Mouse (Mus musculus): ENCODE measurements around the gene Grb10. TPM values are rescaled to one million over a fixed set of nuclear protein-coding genes. Genes with fewer than 3 reads are reported as not detected.

Gene Grb10
- polyA plus RNA-seq, 1 experiment from 2014 or later = 52.8 TPM

GRCm38 (mm10) chr11:11939611-11940010 is 98.9 kb downstream of the Grb10 start:
- ChIA-PET POLR2A (no interaction called here), CTCF (interaction anchor here (0.6 to 1.2 kb wide), 2 partner anchors 33 to 100 kb away, joined by 3 to 4 read pairs; no protein-coding TSS in a partner anchor)
- in situ Hi-C loops (cut with MboI; ENCODE audit: low pct_unique_long_range_greater_than_20kb) = no loop called here
- no peaks in the 10 kb centered on the region for H3K27me3 ChIP-seq
- no peak for TF ChIP-seq CTCF (IDR thresholded peaks at IDR 0.05)
- ATAC-seq (peak; percentile 99), DNase-seq (ENCODE audit: low read depth, low spot score) (peak; percentile 73)

GRCm38 (mm10) chr11:11938591-11938990 is 99.9 kb downstream of the Grb10 start:
- TF ChIP-seq CTCF (IDR thresholded peaks at IDR 0.05) = no peak
- in situ Hi-C loops (cut with MboI; ENCODE audit: low pct_unique_long_range_greater_than_20kb) = no loop called here
- no peaks in the 10 kb centered on the region for H3K27me3 ChIP-seq
- ATAC-seq (no peak), DNase-seq (ENCODE audit: low read depth, low spot score) (no peak)
- ChIA-PET POLR2A (no interaction called here), CTCF (interaction anchor here (1.2 kb wide), 1 partner anchor 32 kb away, joined by 4 read pairs; no protein-coding TSS in a partner anchor)

- ChIA-PET POLR2A (no interaction called here), CTCF (interaction anchor here (1.2 to 1.7 kb wide), 2 partner anchors 14 to 19 kb away, joined by 3 to 6 read pairs; no protein-coding TSS in a partner anchor)
- no peak for TF ChIP-seq CTCF (IDR thresholded peaks at IDR 0.05)
- DNase-seq (ENCODE audit: low read depth, low spot score) (no peak), ATAC-seq (no peak)
- in situ Hi-C loops (cut with MboI; ENCODE audit: low pct_unique_long_range_greater_than_20kb) = no loop called here
- H3K27me3 ChIP-seq = no peaks in the 10 kb centered on the region
These were observed 101.0 kb downstream of the Grb10 start for GRCm38 (mm10) chr11:11937340-11938030.

DNA sequence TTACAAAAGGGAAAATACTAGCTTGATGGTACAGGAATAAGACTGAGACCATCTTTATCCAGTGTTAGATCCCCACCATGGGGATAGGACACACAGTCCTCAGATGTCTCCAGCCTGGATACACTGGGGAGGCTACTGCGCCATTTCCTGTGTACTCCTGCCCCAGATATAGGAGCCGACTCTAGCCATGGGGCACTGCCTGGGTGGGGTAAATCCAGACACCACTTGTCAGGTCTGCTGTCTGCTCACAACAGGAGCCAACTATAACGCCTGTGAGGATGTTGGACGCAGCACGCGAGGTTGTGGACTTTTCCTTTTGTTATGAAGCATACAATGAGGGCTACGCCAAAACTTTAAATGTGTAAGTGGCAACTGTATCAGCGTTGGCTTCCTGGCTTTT is 103.7 kb downstream of the Grb10 start:
- DNase-seq (ENCODE audit: low read depth, low spot score) (no peak), ATAC-seq (no peak)
- H3K27me3 ChIP-seq = no peaks in the 10 kb centered on the region
- no peak for TF ChIP-seq CTCF (IDR thresholded peaks at IDR 0.05)
- in situ Hi-C loops (cut with MboI; ENCODE audit: low pct_unique_long_range_greater_than_20kb) = no loop called here
- ChIA-PET CTCF (no interaction called here), POLR2A (no interaction called here)

DNA sequence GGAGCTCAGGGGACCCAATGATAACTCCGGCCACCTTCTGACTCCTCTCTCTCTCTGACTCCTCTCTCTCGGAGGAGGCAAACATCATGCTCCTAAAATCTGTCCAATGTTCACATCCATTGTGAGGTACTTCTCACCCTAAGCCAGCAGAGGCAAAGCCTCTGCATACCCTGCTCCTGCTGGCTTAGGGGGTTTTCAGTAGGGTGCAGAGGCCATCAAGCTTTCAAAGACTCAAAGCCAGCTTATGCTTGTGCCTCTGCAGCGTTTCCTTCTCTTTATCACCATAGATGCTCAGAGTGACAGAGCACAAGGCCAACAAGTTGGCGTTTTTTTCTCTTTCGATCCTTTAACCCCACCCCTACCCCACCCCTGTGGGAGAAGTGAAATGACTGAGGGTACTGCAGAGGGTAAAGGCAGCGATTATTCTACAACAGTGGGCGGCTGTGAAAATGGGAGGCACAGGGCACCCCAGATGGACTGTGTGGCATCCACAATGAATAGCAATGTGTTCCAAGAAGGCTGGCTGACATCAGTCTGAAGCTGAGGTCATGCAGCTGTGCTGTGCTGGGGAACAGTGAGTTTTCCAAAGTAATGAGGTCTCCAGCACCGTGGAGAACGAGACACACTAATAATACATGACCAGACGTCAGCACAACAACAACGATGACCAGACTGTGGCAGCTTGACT is 106.2 kb downstream of the Grb10 start:
- DNase-seq (ENCODE audit: low read depth, low spot score) = no peak
- TF ChIP-seq CTCF (IDR thresholded peaks at IDR 0.05) = no peak
- H3K27me3 ChIP-seq = no peaks in the 10 kb centered on the region
- CTCF ChIA-PET = no interaction called here
- no peak for ATAC-seq
- POLR2A ChIA-PET = no interaction called here
- in situ Hi-C loops (cut with MboI; ENCODE audit: low pct_unique_long_range_greater_than_20kb) = no loop called here

GRCm38 (mm10) chr11:11931688-11932087 is 106.8 kb downstream of the Grb10 start:
- no peaks in the 10 kb centered on the region for H3K27me3 ChIP-seq
- DNase-seq (ENCODE audit: low read depth, low spot score) (no peak), ATAC-seq (no peak)
- in situ Hi-C loops (cut with MboI; ENCODE audit: low pct_unique_long_range_greater_than_20kb) = no loop called here
- ChIA-PET POLR2A (no interaction called here), CTCF (no interaction called here)
- TF ChIP-seq CTCF (IDR thresholded peaks at IDR 0.05) = no peak

DNA sequence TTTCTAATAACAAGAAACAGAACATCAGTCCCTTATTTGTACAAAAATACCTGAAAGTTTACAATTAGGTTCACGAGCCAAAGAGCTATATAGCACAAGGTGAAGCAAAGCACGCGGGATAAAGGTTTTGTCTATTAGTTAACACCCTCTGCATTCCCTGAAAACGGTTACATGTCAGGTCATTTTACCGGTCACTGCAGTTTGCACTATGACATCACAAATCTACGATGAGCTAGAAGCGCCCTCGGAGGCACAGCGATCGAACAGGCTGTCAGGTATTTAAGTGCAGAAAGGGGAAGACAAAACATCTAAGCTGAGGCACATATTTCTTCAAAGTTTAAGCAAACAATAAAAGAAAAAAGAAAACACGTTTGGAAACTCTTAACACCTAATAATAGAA is 108.0 kb downstream of the Grb10 start:
- no peaks in the 10 kb centered on the region for H3K27me3 ChIP-seq
- no peak for TF ChIP-seq CTCF (IDR thresholded peaks at IDR 0.05)
- no peak for DNase-seq (ENCODE audit: low read depth, low spot score)
- ATAC-seq = no peak
- ChIA-PET CTCF (interaction anchor here (0.9 kb wide), 1 partner anchor 20 kb away, joined by 3 read pairs; no protein-coding TSS in a partner anchor), POLR2A (no interaction called here)
- in situ Hi-C loops (cut with MboI; ENCODE audit: low pct_unique_long_range_greater_than_20kb) = no loop called here

DNA sequence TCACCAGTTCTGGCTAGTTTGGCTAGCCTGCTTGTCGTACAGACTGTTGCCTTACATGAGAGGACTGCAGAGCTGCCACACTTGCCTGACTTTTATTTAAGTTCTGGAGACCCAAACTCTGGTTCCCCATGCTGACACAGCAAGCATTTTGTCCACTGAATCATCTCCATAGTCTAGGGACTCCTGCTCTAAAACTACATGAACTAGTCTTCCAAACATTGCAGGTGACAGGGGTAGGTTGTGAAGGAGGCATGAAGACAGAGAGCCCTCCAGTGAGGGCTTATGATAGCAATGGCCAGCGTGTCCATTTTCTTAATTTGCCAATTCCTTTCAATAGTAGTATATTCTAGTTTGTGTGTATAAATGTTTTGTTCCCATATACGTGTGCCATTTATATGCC is 109.4 kb downstream of the Grb10 start:
- DNase-seq (ENCODE audit: low read depth, low spot score) (no peak), ATAC-seq (no peak)
- ChIA-PET POLR2A (no interaction called here), CTCF (interaction anchor here (1.5 kb wide), 1 partner anchor 22 kb away, joined by 3 read pairs; no protein-coding TSS in a partner anchor)
- no peak for TF ChIP-seq CTCF (IDR thresholded peaks at IDR 0.05)
- no peaks in the 10 kb centered on the region for H3K27me3 ChIP-seq
- in situ Hi-C loops (cut with MboI; ENCODE audit: low pct_unique_long_range_greater_than_20kb) = no loop called here

DNA sequence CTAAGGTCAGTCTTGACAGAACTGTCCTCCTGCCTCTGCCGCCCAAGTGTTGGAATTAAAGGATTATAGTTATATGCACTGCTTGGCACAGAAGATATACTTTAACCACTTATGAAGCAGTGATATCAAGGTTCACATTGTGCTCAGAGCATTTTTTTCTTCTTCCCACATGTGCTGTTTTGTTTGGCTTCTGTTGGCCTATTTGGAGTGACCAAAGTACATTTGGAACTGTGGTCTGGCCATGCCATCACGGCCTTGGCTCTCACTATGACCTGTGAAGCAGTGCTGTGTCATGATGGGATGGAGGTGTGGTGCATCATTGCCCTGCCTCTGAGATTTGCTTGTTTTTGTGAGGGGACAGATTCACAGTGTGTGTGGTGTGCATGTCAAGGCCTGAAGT is 109.9 kb downstream of the Grb10 start:
- in situ Hi-C loops (cut with MboI; ENCODE audit: low pct_unique_long_range_greater_than_20kb) = no loop called here
- POLR2A ChIA-PET = no interaction called here
- TF ChIP-seq CTCF (IDR thresholded peaks at IDR 0.05) = no peak
- no peak for DNase-seq (ENCODE audit: low read depth, low spot score)
- ATAC-seq = no peak
- H3K27me3 ChIP-seq = no peaks in the 10 kb centered on the region
- CTCF ChIA-PET = interaction anchor here (1.5 kb wide), 1 partner anchor 22 kb away, joined by 3 read pairs; no protein-coding TSS in a partner anchor

- TF ChIP-seq CTCF (IDR thresholded peaks at IDR 0.05) = no peak
- ChIA-PET CTCF (interaction anchor here (1.6 kb wide), 1 partner anchor 10 kb away, joined by 3 read pairs; no protein-coding TSS in a partner anchor), POLR2A (no interaction called here)
- no peaks in the 10 kb centered on the region for H3K27me3 ChIP-seq
- in situ Hi-C loops (cut with MboI; ENCODE audit: low pct_unique_long_range_greater_than_20kb) = no loop called here
- DNase-seq (ENCODE audit: low read depth, low spot score) (no peak), ATAC-seq (no peak)
These were observed 114.6 kb downstream of the Grb10 start for GRCm38 (mm10) chr11:11923900-11924299.

- no peak for ATAC-seq
- in situ Hi-C loops (cut with MboI; ENCODE audit: low pct_unique_long_range_greater_than_20kb) = no loop called here
- TF ChIP-seq CTCF (IDR thresholded peaks at IDR 0.05) = no peak
- CTCF ChIA-PET = interaction anchor here (1.6 kb wide), 1 partner anchor 10 kb away, joined by 3 read pairs; no protein-coding TSS in a partner anchor
- no peak for DNase-seq (ENCODE audit: low read depth, low spot score)
- H3K27me3 ChIP-seq = no peaks in the 10 kb centered on the region
- POLR2A ChIA-PET = no interaction called here
These were observed 115.1 kb downstream of the Grb10 start for GRCm38 (mm10) chr11:11923345-11923744.

All from Patski (cell line).